Mouse (Mus musculus): Measurements from ENCODE around the gene Rpl10l.

Rpl10l gene

DNA sequence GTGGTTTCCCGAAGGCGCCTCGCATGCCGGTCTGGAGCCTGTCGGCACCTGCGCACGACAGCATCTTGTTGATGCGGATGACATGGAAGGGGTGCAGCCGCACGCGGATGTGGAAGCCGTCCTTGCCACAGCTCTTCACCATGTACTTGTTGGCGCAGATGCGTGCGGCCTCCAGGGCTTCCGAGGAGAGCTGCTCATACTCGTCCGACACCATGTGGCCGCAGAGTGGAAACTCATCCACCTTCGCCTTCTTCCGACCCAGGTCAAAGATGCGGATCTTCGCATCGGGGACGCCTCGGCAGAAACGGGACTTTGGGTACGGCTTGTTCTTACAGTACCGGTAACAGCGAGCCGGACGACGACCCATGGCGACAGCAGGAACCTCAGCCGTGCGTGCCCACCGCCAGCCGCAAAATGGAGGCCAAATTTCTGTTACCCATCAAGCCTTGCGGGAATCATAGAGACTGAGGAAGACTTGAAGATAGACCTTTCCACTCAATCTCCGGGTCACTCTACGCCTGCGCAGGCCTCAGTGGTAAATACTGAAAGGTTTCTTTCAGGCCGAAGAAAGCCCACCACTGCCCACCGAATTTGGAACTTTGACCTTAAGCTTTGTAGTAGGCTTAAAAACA is at the start of gene Rpl10l:
Rpl10l (minus strand) TSS at position 411 of the 632 bp plus-strand sequence.
- DNase-seq (ENCODE audit: low spot score): no peak

DNA sequence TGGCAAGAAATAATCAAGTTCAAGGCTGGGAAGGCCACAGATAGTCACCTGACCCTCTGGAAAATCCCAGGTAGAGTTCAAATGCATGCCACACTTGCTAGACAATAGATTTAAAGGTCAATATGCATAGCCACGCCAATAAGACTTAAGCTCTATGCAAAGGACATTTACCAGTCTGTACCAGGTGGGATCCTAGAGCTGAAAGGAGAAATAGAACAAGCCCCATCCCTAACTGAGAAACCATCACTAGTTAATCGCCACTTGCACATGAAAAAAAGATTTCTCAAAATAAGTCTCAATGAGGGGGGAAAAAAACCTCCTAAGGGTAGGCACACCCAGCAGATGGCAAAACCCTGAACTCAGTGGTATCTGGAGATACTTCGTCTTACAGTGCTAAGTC is 8.3 kb downstream of the Rpl10l start:
- DNase-seq (ENCODE audit: low spot score): no peak

DNA sequence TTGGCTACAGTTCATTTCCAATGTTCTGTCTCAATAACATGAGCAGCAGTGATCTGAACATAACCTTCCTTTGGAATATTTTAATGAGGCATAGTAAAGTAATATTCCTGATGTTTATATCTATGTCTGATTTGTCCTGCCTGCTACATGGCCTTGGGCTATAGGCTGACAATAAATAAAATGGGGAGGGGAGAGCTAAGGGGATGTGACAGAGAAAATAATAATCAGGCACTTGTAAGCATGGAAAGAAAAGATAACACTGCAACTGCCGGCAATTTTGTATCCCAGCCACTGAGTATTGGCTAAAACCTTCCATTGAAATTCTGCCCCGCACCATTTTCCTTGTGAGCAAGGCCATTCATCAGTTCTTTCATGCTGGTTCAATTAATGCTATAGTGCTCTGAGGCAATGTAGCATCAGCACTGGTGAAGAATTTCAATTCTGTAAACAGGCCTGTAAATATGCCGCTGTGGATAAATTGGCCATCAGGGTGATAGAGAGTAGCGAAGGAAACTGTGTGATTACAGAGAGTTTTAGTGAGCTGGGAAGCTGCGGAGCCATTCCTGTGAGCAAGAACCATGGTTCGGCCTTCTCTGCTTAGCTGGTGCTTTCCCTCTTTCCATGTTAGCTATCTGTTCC is 38.6 kb downstream of the Rpl10l start:
- no peak for DNase-seq (ENCODE audit: low spot score)

DNA sequence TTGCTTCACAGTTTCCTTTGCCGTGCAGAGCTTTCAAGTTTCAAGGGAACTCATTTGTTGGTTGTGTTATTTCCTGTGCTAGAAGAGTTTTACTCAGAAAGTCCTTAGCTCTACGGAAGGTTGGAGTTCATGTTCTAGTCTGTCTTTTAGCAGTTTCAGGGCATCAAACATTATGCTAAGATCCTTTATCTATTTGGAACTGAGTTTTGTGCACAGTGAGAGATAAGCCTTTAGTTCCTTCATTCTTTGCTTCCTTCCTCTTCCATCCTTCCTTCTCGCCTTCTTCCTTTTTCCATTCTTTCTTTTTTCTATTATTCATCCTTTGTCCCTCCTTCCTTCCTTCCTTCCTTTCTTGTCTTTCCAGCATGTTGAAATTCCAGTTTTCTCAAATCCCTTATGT is 50.0 kb downstream of the Rpl10l start:
- DNase-seq (ENCODE audit: low spot score): no peak
